22 mouse cellular contexts compared by ENCODE assay signal in genomic region chr2:84369256-84369655, GRCm38 (mm10). TPM values are rescaled to one million over a fixed set of nuclear protein-coding genes. Genes with fewer than 3 reads are reported as not detected.
DNase-seq lines count a peak whose midpoint lies in the region; ATAC-seq and TF ChIP-seq lines count a peak whose summit lies in the region.
"Had no signal": no experiment of that assay in that cellular context is flagged by ENCODE, and none has a peak within 500 bp of the region (broad histone marks: within the 10 kb centered on the region; RNA-seq: fewer than 3 reads in every experiment).

No protein-coding gene starts in this region.

- no peak overlapping the region for H3K27ac ChIP-seq in lung, postnatal 0 days (ENCODE audit: low read length)
- H3K27ac ChIP-seq in liver, embryonic 14.5 days = no peak overlapping the region
- no peak overlapping the region for H3K27ac ChIP-seq in layer of hippocampus, adult 2 months
- H3K27ac ChIP-seq: embryonic facial prominence, embryonic 10.5 days; forebrain, embryonic 13.5 days; hindbrain, embryonic 14.5 days; kidney, embryonic 15.5 days; limb, embryonic 13.5 days; neural tube, embryonic 15.5 days had no signal

- 20% methylated on average over 5 of the region's 5 CpGs for WGBS in lung, postnatal 0 days
- WGBS in liver, embryonic 14.5 days (ENCODE audit: insufficient replicate concordance) = 6% methylated on average over 5 of the region's 5 CpGs

- TF ChIP-seq EP300 in lung, postnatal 0 days (IDR thresholded peaks at IDR 0.05) = 0 out of 2 replicates have a peak, but pooled peaks have one; percentile 33
- peak; percentile 84 for TF ChIP-seq EP300 in liver, embryonic 14.5 days (IDR thresholded peaks at IDR 0.05; ENCODE audit: low read depth)

- no peak overlapping the region for H3K4me2 ChIP-seq in lung, postnatal 0 days (replicated peaks; ENCODE audit: low read depth, low read length)
- H3K4me2 ChIP-seq in liver, embryonic 14.5 days (ENCODE audit: low read depth) = 0 out of 2 replicates have a peak overlapping the region, but pooled peaks have one; percentile 4
- H3K4me2 ChIP-seq: forebrain, embryonic 13.5 days; hindbrain, embryonic 14.5 days; kidney, embryonic 15.5 days; limb, embryonic 13.5 days; neural tube, embryonic 15.5 days had no signal

- no peaks in the 10 kb centered on the region for H3K9me3 ChIP-seq in lung, postnatal 0 days (ENCODE audit: low read length)
- no peaks in the 10 kb centered on the region for H3K9me3 ChIP-seq in liver, embryonic 14.5 days (ENCODE audit: control insufficient read depth, low read length)
- H3K9me3 ChIP-seq: embryonic facial prominence, embryonic 10.5 days; forebrain, embryonic 13.5 days; kidney, embryonic 15.5 days; limb, embryonic 13.5 days; neural tube, embryonic 15.5 days had no signal

- no peak overlapping the region for H3K9ac ChIP-seq in lung, postnatal 0 days (replicated peaks; ENCODE audit: low read depth)
- H3K9ac ChIP-seq in liver, embryonic 14.5 days (replicated peaks) = no peak overlapping the region
- H3K9ac ChIP-seq: forebrain, embryonic 13.5 days; hindbrain, embryonic 14.5 days; kidney, embryonic 15.5 days; limb, embryonic 13.5 days; neural tube, embryonic 15.5 days had no signal

- ATAC-seq in lung, postnatal 0 days = no peak; the same call in 1 of the 2 replicates
- peak; percentile 98 for ATAC-seq in granulocyte monocyte progenitor cell, adult 5-6 weeks (replicated peaks; ENCODE audit: poor library complexity, severe bottlenecking)
- ATAC-seq in liver, embryonic 14.5 days (ENCODE audit: insufficient read depth) = peak; percentile 83
- ATAC-seq in erythroblast, adult 5-6 weeks (replicated peaks; ENCODE audit: low FRiP score, poor library complexity, severe bottlenecking) = no peak
- ATAC-seq: forebrain, embryonic 13.5 days; midbrain, embryonic 16.5 days had no signal

- TF ChIP-seq CTCF in lung, postnatal 0 days (IDR thresholded peaks at IDR 0.05) = no peak
- no peak for TF ChIP-seq CTCF in liver, embryonic 14.5 days (IDR thresholded peaks at IDR 0.05; ENCODE audit: low read depth)
- TF ChIP-seq CTCF in layer of hippocampus, adult 2 months (conservative IDR thresholded peaks at IDR 0.05) = no peak

- H3K27me3 ChIP-seq in lung, postnatal 0 days (replicated peaks; ENCODE audit: insufficient read depth, low read length) = no peaks in the 10 kb centered on the region
- no peaks in the 10 kb centered on the region for H3K27me3 ChIP-seq in liver, embryonic 14.5 days (ENCODE audit: control insufficient read depth, insufficient read depth, low read length)
- H3K27me3 ChIP-seq: forebrain, embryonic 13.5 days; kidney, embryonic 15.5 days; limb, embryonic 13.5 days; neural tube, embryonic 15.5 days had no signal

- H3K4me3 ChIP-seq in lung, postnatal 0 days (ENCODE audit: low read depth, low read length) = no peak overlapping the region
- no peak overlapping the region for H3K4me3 ChIP-seq in liver, embryonic 14.5 days (ENCODE audit: insufficient read depth in 1 of 2, low read depth in 2 of 2, low read length in 2 of 2)
- no peak overlapping the region for H3K4me3 ChIP-seq in layer of hippocampus, adult 2 months
- H3K4me3 ChIP-seq: embryonic facial prominence, embryonic 10.5 days; forebrain, embryonic 13.5 days; kidney, embryonic 15.5 days; limb, embryonic 13.5 days; neural tube, embryonic 15.5 days had no signal

- no peaks in the 10 kb centered on the region; the same call in 1 of the 2 replicates for H3K4me1 ChIP-seq in lung, postnatal 0 days (ENCODE audit: insufficient read depth, low read depth, low read length)
- peaks cover 18 to 20% of the 10 kb centered on the region in 2 experiments for H3K4me1 ChIP-seq in liver, embryonic 14.5 days (replicated peaks; ENCODE audit: control insufficient read depth in 2 of 2, insufficient read depth in 2 of 2, low read length in 1 of 2)
- H3K4me1 ChIP-seq: embryonic facial prominence, embryonic 10.5 days; forebrain, embryonic 13.5 days; limb, embryonic 13.5 days; neural tube, embryonic 15.5 days had no signal

- no peak for DNase-seq in lung, postnatal 0 days (ENCODE audit: low spot score)
- DNase-seq in lung, postnatal 4 days = no peak
- peak in 1 of 3 experiments; percentile 37 for DNase-seq in liver, embryonic 14.5 days (ENCODE audit: low read depth in 3 of 3, low spot score in 3 of 3)
- DNase-seq in layer of hippocampus, adult 2 months (ENCODE audit: low spot score in 2 of 2) = no peak
- DNase-seq in frontal cortex, postnatal 14 days (ENCODE audit: low spot score in 2 of 2) = no peak
- DNase-seq: adrenal gland, adult 8-10 months; cerebellum, adult 11 months; cerebellum, postnatal 36 days; gastrocnemius, postnatal 25 days; heart, postnatal 14 days; kidney, postnatal 4 days; lung, postnatal 10 days; right cerebral cortex, postnatal 25 days had no signal

- no peaks in the 10 kb centered on the region for H3K36me3 ChIP-seq in lung, postnatal 0 days (ENCODE audit: insufficient read depth, low read length)
- H3K36me3 ChIP-seq in liver, embryonic 14.5 days (replicated peaks; ENCODE audit: control insufficient read depth, insufficient read depth, low read depth) = no peaks in the 10 kb centered on the region
- H3K36me3 ChIP-seq: limb, embryonic 13.5 days; neural tube, embryonic 15.5 days had no signal

RNA-seq across cellular contexts. Expression of gene Calcrl, which starts 56.0 kb away (rescaled TPM):
- 347 and 455 TPM in 2 replicates for polyA plus RNA-seq in lung, postnatal 0 days (2015; fragmentation: Nextera tagmentation; extraction: Ambion mirVana)
- total RNA-seq in granulocyte monocyte progenitor cell, adult 5-6 weeks (2014; fragmentation: Nextera tagmentation) = 10.0 and 12.3 TPM in 2 replicates
- 22.8 and 24.4 TPM in 2 replicates for total RNA-seq in granulocyte monocyte progenitor cell, adult 5-6 weeks (2017)
- polyA plus RNA-seq in liver, embryonic 14.5 days (2012; rRNA removed) = 2.0 and 2.8 TPM in 2 replicates
- 10.1 and 11.3 TPM in 2 replicates for polyA plus RNA-seq in liver, embryonic 14.5 days (2014; fragmentation: Nextera tagmentation; extraction: Ambion mirVana)
- total RNA-seq in layer of hippocampus, adult 2 months (2021) = 1 to 10 TPM; 8.0 to 8.5 TPM
- total RNA-seq in erythroblast, adult 5-6 weeks (2015; ENCODE audit: low replicate concordance) = 10.7 and 16.7 TPM in 2 replicates
- 21.0 and 32.3 TPM in 2 replicates for total RNA-seq in erythroblast, adult 5-6 weeks (2017; ENCODE audit: low replicate concordance)

Comparison
In these comparisons a context has a peak if more than half of its experiments do, and no peak if none do; other contexts are left out.
1. ATAC-seq: peak in granulocyte monocyte progenitor cell, adult 5-6 weeks (single experiment) and liver, embryonic 14.5 days (single experiment); none in lung, postnatal 0 days (single experiment) and erythroblast, adult 5-6 weeks (single experiment).